Mouse (Mus musculus) limb, embryonic 14.5 days (tissue): ENCODE data around the gene Plxdc2. TPM values are rescaled to one million over a fixed set of nuclear protein-coding genes. Genes with fewer than 3 reads are reported as not detected.

ENCODE experiments used
- ATAC-seq: fragments of 200-750 bp; cut with Nextera tagmentation; 2 replicates; pipeline ENCODE4 v1.8.0; 2017; ENCODE audit warnings: low read depth, moderate number of reproducible peaks, moderate TSS enrichment; ENCODE audit not compliant: low FRiP score
- DNase-seq: peaks from one replicate; pipeline ENCODE4 v3.0.0-alpha.2; 2015; ENCODE audit warnings: low spot score
- H3K27ac ChIP-seq: fragments of 300-500 bp; sonication (generic); replicated peaks from 2 replicates; pipeline ENCODE4 v1.5.1; 2014; ENCODE audit warnings: low read depth, mild to moderate bottlenecking, low read length, moderate library complexity, mixed read lengths
- H3K27me3 ChIP-seq: fragments of 300-500 bp; sonication (generic); 2 replicates; pipeline ENCODE4 v1.6.1; 2014; ENCODE audit warnings: low read length, mixed read lengths; ENCODE audit not compliant: control insufficient read depth, insufficient read depth
- H3K36me3 ChIP-seq: fragments of 300-500 bp; sonication (generic); 2 replicates; pipeline ENCODE4 v1.6.1; 2014; ENCODE audit warnings: mild to moderate bottlenecking, low read length, moderate library complexity, mixed read lengths; ENCODE audit not compliant: control insufficient read depth, insufficient read depth
- H3K4me1 ChIP-seq: fragments of 300-500 bp; sonication (generic); 2 replicates; pipeline ENCODE4 v1.6.1; 2014; ENCODE audit warnings: antibody characterized with exemption, low read length, mixed read lengths; ENCODE audit not compliant: control insufficient read depth, insufficient read depth
- H3K4me2 ChIP-seq: fragments of 300-500 bp; sonication (generic); replicated peaks from 2 replicates; pipeline ENCODE4 v1.6.1; 2014; ENCODE audit warnings: low read depth, mild to moderate bottlenecking, low read length, moderate library complexity; ENCODE audit not compliant: severe bottlenecking
- H3K4me3 ChIP-seq: fragments of 300-500 bp; sonication (generic); replicated peaks from 2 replicates; pipeline ENCODE4 v1.5.1; 2014; ENCODE audit warnings: low read length
- H3K9ac ChIP-seq: fragments of 300-500 bp; sonication (generic); 2 replicates; pipeline ENCODE4 v1.6.1; 2014; ENCODE audit warnings: mild to moderate bottlenecking, low read depth, low read length, moderate library complexity; ENCODE audit not compliant: severe bottlenecking
- H3K9me3 ChIP-seq: fragments of 300-500 bp; sonication (generic); 2 replicates; pipeline ENCODE4 v1.6.1; 2016; ENCODE audit warnings: low read length; ENCODE audit not compliant: control insufficient read depth
- POLR2A ChIP-seq: fragments of 200-500 bp; IDR thresholded peaks from 2 replicates; pipeline ENCODE4 v1.8.0; 2012; ENCODE audit warnings: inconsistent platforms, mild to moderate bottlenecking, moderate library complexity, borderline replicate concordance; ENCODE audit not compliant: insufficient read depth, insufficient read length; ENCODE audit errors: extremely low read depth
- WGBS: fragments of 180-500 bp; shearing (Covaris S2); extraction: QIAGEN DNeasy Blood & Tissue Kit; methylation state at CpG from one replicate; pipeline ENCODE4 v1.1.7; 2014; 5-methylcytosine and 5-hydroxymethylcytosine counted together
- polyA plus RNA-seq, 2 experiments: library from polyadenylated mRNA; depleted of rRNA in 1 of 2; stranded (reverse) in 1 of 2; unstranded in 1 of 2; fragments of >200 nt; fragmentation: Nextera tagmentation in 1 of 2; extraction: Ambion mirVana in 1 of 2; gene quantifications; 2 replicates each; pipeline versions ENCODE4 v1.2.1 to v1.2.3; 2012 to 2014

Plxdc2 gene
- polyA plus RNA-seq (2012; rRNA removed) (16.7 and 18.2 TPM in 2 replicates), polyA plus RNA-seq (2014; fragmentation: Nextera tagmentation; extraction: Ambion mirVana) (46.3 and 47.1 TPM in 2 replicates)

DNA sequence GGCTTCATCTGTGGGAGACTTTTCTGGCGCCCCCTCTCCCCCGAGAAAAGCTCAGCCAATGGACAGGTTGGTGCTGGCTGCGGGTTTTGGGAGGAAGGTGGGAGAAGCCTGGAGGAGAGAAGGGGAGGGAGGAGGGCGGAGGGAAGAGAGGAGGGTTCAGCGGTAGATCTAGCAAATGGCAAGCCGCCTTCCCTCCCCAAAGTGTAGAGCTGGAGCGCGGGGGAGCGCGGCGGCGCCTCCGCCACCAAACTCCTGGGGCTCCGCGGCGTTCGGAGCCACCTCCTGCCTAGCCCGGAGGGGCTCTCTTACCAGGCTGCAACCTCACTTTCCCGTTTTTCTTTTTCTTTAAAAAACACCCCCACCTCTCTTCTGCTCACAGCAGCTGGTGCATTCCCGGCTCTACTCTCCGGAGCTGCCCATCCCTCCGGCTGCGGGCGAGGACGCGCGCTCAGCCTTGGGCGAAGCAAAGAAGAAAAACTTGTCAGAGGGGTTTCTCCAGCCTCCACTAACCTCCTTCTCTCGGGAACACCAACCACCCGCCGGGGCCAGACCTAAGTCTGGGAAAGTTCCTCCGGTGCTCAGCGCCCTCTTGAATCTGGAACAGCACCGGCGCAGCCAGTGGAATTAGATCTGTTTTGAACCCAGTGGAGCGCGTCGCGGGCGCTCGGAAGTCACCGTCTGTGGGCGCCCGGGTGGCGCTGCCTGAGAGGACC, at the start of gene Plxdc2:
TSS of gene Plxdc2 (plus strand) at position 199 of the 713 bp plus-strand sequence.
- Histone ChIP-seq H3K9ac (peak within 1 kb of the TSS; percentile 69), H3K4me1 (0 out of 2 replicates have a peak, but pooled peaks cover 5% of the 10 kb centered on the region), H3K9me3 (no peaks in the 10 kb centered on the region), H3K27me3 (no peaks in the 10 kb centered on the region), H3K27ac (peak within 1 kb of the TSS; percentile 74), H3K4me3 (peak within 1 kb of the TSS; percentile 57), H3K4me2 (peak within 1 kb of the TSS; percentile 83), H3K36me3 (no peaks in the 10 kb centered on the region)
- ATAC-seq (peak; percentile 90), DNase-seq (peak; percentile 88)
- under 1% methylated on average over 32 of the region's 45 CpGs for WGBS
- peak; percentile 45; the same call in 1 of the 2 replicates for TF ChIP-seq POLR2A

DNA sequence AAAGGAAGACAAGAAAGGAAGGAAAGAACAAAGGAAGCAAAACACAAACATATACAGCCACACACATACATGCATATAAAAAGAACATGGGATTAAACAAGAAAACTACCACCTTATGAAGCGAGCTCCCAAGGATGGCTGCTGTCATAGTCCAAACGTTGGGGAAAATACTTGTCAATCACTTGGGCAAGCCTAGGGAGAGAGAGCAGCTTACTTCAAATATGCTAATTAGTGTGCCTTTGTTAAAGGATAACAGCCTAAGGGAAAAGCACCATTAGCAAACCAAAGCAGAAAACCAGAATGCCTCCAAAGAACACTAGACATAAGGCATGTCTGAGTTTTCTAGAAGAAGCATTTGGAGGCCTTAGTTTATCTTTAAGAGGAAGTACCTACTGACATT, 45.7 kb upstream of the Plxdc2 start:
- no peaks in the 10 kb centered on the region for H3K27me3 ChIP-seq
- no peak overlapping the region for H3K4me2 ChIP-seq
- H3K9me3 ChIP-seq: no peaks in the 10 kb centered on the region
- no peak for ATAC-seq
- no peak overlapping the region for H3K27ac ChIP-seq
- H3K9ac ChIP-seq: no peak overlapping the region
- H3K4me3 ChIP-seq: no peak overlapping the region
- no peaks in the 10 kb centered on the region for H3K36me3 ChIP-seq
- no peak for DNase-seq
- 38% methylated on average over 2 of the region's 2 CpGs for WGBS
- no peaks in the 10 kb centered on the region for H3K4me1 ChIP-seq
- no peak for TF ChIP-seq POLR2A

DNA sequence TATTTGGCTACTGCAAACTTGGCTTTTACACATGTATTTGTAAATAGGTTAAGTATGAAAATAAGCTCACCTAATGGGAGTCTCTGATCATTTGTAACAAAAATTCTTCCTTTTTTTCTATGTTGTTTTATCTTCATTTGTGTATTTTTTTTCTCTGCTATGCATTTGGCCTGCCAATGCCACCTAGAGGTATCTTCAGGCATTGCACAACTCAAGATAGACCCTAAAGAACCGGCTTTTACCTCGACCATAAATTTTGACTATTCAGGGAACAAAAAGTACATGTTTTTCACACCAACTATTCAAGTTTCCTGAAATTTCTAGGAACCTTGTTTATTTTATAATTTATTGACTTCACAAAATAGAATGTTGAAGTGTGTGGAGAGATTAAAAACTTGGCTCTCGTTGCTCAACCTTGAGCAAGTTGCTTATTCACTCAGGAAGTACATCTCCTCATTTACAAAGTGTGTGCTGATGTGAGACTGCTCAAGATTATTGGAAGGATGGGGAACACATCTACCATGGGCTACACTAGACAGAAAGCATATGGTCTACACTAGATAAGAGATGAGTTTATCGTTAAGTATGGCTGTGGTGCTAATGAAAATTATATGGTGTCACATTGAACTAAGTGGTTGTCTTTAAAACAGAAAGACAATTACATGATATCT, 43.6 kb upstream of the Plxdc2 start:
- Histone ChIP-seq H3K4me2 (no peak overlapping the region), H3K9ac (no peak overlapping the region), H3K27ac (no peak overlapping the region), H3K27me3 (no peaks in the 10 kb centered on the region), H3K9me3 (no peaks in the 10 kb centered on the region), H3K36me3 (no peaks in the 10 kb centered on the region), H3K4me3 (no peak overlapping the region), H3K4me1 (no peaks in the 10 kb centered on the region)
- peak; percentile 41 for DNase-seq
- TF ChIP-seq POLR2A: no peak
- no peak for ATAC-seq
- WGBS: 51% methylated on average over 4 of the region's 4 CpGs

DNA sequence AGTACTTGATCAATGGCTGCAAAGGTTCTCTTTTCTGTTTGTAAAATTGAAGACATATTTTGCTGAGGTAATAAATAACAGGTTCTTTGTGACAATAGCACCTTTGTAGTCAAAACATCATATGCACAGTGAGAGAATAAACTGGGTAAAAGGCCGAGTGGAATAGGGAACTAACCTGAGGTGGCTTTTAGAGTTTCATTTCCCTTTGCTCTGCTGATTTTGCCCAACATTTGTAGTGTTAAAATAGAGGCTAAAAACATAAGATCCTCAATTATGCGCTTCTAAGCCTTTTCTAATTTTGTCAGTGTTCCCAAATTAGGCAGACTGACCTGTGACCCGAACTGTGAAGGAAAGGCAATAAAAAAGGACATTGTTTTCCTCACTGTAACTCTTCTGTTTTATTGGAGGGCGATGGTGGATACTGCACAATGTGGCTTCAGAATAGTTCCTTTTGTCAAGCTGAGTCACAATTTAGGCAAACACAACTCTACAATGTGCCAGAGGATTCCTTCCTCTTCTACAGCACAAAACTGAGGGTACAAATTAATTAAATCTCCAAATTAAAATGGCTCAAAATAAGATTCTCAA, 20.8 kb upstream of the Plxdc2 start:
- ATAC-seq (no peak), DNase-seq (no peak)
- no peaks in the 10 kb centered on the region for H3K36me3 ChIP-seq
- no peak overlapping the region for H3K4me2 ChIP-seq
- no peak overlapping the region for H3K27ac ChIP-seq
- 43% methylated on average over 4 of the region's 4 CpGs for WGBS
- no peak for TF ChIP-seq POLR2A
- H3K27me3 ChIP-seq: no peaks in the 10 kb centered on the region
- no peak overlapping the region for H3K9ac ChIP-seq
- no peaks in the 10 kb centered on the region for H3K9me3 ChIP-seq
- no peaks in the 10 kb centered on the region for H3K4me1 ChIP-seq
- H3K4me3 ChIP-seq: no peak overlapping the region

DNA sequence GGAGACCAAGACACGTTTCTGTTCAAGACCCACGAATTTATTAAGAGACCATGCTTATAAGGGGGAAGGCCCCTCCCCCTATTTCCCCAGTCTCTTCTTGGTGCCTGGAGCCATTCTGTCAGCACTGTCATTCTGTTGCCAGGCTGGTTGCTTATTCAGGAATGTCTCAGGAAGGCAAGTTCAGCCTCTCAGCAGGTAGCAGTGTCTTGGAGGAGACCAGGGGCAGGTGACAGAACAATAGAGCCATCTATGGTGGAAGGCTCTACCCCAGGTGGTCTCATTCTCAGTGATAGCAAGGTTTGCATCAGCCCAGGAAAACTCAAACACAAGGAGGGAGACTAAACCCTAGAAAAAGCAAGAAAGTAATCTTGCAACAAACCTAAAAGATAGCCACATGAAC, 11.5 kb upstream of the Plxdc2 start:
- H3K27me3 ChIP-seq: no peaks in the 10 kb centered on the region
- H3K36me3 ChIP-seq: no peaks in the 10 kb centered on the region
- no peaks in the 10 kb centered on the region for H3K9me3 ChIP-seq
- no peaks in the 10 kb centered on the region for H3K4me1 ChIP-seq
- TF ChIP-seq POLR2A: no peak
- H3K27ac ChIP-seq: no peak overlapping the region
- H3K9ac ChIP-seq: no peak overlapping the region
- no peak for ATAC-seq
- no peak overlapping the region for H3K4me3 ChIP-seq
- WGBS: 58% methylated on average over 2 of the region's 2 CpGs
- no peak overlapping the region for H3K4me2 ChIP-seq
- no peak for DNase-seq
